Mouse (Mus musculus): ENCODE measurements around the gene Iqgap2. TPM values are rescaled to one million over a fixed set of nuclear protein-coding genes. Genes with fewer than 3 reads are reported as not detected.

The Iqgap2 gene
- total and polyA plus RNA-seq, 2 experiments from 2014 or later = 2.0 to 5.4 TPM

DNA sequence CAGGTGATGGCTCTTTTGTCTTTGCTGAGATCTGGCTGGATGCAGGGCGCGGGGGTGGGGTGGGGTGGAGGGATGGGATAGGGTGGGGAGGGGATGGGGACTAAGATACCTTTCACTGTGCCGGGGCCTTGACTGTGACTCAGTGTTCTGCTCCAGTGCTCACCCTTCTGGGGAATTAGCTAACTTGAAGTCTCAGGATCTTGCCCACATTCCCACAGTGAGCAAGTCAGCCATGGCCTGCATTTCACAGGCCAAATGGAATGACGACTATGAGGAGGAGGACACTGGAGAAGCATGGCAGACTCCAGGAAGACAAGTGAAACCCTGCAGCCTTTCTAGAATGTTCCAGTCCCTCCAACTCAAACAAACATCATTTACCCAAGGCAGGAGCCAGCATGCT lies 280.0 kb downstream of the Iqgap2 start:
- ATAC-seq (ENCODE audit: low FRiP score) (no peak), DNase-seq (ENCODE audit: low spot score) (no peak)
- Histone ChIP-seq H3K4me2 (ENCODE audit: low read depth, low read length, poor library complexity, severe bottlenecking) (no peak overlapping the region), H3K9me3 (ENCODE audit: low read length) (0 out of 2 replicates have a peak, but pooled peaks cover 3% of the 10 kb centered on the region), H3K36me3 (ENCODE audit: insufficient read depth, low read length) (no peaks in the 10 kb centered on the region), H3K9ac (replicated peaks; ENCODE audit: low read length, poor library complexity, severe bottlenecking) (no peak overlapping the region), H3K27me3 (ENCODE audit: insufficient read depth, low read length) (no peaks in the 10 kb centered on the region), H3K4me3 (ENCODE audit: low read depth, low read length) (no peak overlapping the region), H3K27ac (ENCODE audit: low read depth, low read length) (no peak overlapping the region), H3K4me1 (ENCODE audit: insufficient read depth, low read length) (no peaks in the 10 kb centered on the region)
- no peak for TF ChIP-seq CTCF (IDR thresholded peaks at IDR 0.05)
- 75% methylated on average over 4 of the region's 4 CpGs for WGBS

DNA sequence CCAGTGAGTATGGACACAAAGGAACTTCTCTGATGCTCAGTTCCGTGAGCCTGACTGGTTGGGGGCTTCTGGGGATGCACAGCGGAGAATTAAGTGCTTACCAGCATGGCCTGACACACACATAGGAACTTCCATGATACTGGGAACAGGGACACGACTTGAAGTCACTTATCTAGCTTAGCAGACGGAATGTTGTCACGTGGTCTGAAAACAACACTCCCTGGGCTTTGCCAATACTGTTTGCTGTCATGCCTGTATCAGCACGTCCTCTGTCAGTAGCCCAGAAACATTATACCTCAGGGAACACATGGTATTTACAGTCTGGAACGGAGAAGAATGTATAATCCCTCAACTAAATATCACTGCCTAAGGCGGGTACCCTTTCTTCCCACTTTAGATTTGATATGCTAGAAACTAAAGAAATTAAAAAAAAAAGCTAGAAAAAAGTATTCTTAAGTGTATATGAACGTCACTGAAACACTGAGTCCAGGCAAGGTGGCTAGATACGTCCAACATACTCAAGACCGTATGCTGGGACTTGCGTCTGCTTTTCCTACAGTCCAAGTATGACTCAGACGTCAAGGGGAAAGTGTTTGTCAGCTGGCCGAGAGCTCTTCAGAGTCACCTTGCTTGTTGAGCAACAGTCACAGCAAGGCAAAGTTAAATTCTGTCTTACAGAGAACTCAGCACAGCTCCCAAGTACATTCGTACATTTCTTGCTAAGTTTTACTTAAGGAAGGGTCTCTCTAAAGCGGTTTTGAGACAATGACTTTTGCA lies 280.7 kb downstream of the Iqgap2 start:
- 87% methylated on average over 16 of the region's 16 CpGs for WGBS
- H3K4me1 ChIP-seq (ENCODE audit: insufficient read depth, low read length) = no peaks in the 10 kb centered on the region
- no peak overlapping the region for H3K27ac ChIP-seq (ENCODE audit: low read depth, low read length)
- TF ChIP-seq CTCF (IDR thresholded peaks at IDR 0.05) = no peak
- H3K27me3 ChIP-seq (ENCODE audit: insufficient read depth, low read length) = no peaks in the 10 kb centered on the region
- H3K4me2 ChIP-seq (ENCODE audit: low read depth, low read length, poor library complexity, severe bottlenecking) = no peak overlapping the region
- H3K9ac ChIP-seq (replicated peaks; ENCODE audit: low read length, poor library complexity, severe bottlenecking) = no peak overlapping the region
- no peaks in the 10 kb centered on the region for H3K36me3 ChIP-seq (ENCODE audit: insufficient read depth, low read length)
- no peak overlapping the region for H3K4me3 ChIP-seq (ENCODE audit: low read depth, low read length)
- DNase-seq (ENCODE audit: low spot score) (no peak), ATAC-seq (ENCODE audit: low FRiP score) (no peak)
- H3K9me3 ChIP-seq (ENCODE audit: low read length) = 0 out of 2 replicates have a peak, but pooled peaks cover 3% of the 10 kb centered on the region

GRCm38 (mm10) chr13:95609088-95609420 lies 282.7 kb downstream of the Iqgap2 start:
- DNase-seq (ENCODE audit: low spot score) = no peak
- 93% methylated on average over 2 of the region's 2 CpGs for WGBS
- no peak for ATAC-seq (ENCODE audit: low FRiP score)

DNA sequence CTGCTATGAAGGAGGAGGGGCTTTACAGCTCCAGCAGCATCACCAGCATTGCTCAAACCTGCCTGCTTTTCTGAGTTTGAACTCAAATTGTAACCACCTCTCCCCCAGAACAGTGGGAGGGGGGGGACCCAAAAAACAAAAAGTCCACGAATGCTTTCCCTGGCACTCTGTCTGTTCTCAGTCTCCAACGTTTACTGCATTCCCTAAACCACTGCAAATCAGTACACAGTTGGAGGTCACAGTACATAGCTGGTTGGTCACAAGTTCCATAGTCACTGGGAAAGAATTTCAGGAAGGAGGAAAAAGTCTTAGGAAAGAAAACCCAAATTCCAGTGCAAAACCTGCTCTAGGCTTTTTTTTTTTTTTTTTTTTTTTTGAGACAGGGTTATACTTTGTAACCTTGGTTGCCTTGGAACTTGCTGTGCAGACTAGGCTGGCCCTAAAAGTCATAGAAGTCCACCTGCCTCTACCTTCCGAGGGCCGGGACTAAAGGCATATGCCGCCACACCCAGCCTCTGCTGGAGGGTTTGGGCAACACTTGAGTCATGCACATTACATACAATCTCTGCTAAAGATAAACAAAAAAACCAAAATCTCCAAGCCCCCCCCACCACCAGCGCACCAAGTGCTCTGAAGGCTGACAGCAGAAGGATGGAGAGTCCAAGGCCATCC lies 283.2 kb downstream of the Iqgap2 start:
- no peak overlapping the region for H3K4me2 ChIP-seq (ENCODE audit: low read depth, low read length, poor library complexity, severe bottlenecking)
- H3K4me1 ChIP-seq (ENCODE audit: insufficient read depth, low read length) = no peaks in the 10 kb centered on the region
- H3K27ac ChIP-seq (ENCODE audit: low read depth, low read length) = no peak overlapping the region
- H3K9ac ChIP-seq (replicated peaks; ENCODE audit: low read length, poor library complexity, severe bottlenecking) = no peak overlapping the region
- DNase-seq (ENCODE audit: low spot score) (no peak), ATAC-seq (ENCODE audit: low FRiP score) (no peak)
- peaks cover 12% of the 10 kb centered on the region for H3K36me3 ChIP-seq (ENCODE audit: insufficient read depth, low read length)
- TF ChIP-seq CTCF (IDR thresholded peaks at IDR 0.05) = no peak
- H3K4me3 ChIP-seq (ENCODE audit: low read depth, low read length) = no peak overlapping the region
- 0 out of 2 replicates have a peak, but pooled peaks cover 3% of the 10 kb centered on the region for H3K9me3 ChIP-seq (ENCODE audit: low read length)
- 94% methylated on average over 6 of the region's 6 CpGs for WGBS
- no peaks in the 10 kb centered on the region for H3K27me3 ChIP-seq (ENCODE audit: insufficient read depth, low read length)

More at GRCm38 (mm10) chr13:95609088-95609420, 282.7 kb downstream of the Iqgap2 start:
- H3K27me3 ChIP-seq (ENCODE audit: insufficient read depth, low read length) = no peaks in the 10 kb centered on the region
- peaks cover 6% of the 10 kb centered on the region for H3K36me3 ChIP-seq (ENCODE audit: insufficient read depth, low read length)
- no peak for TF ChIP-seq CTCF (IDR thresholded peaks at IDR 0.05)
- no peaks in the 10 kb centered on the region for H3K4me1 ChIP-seq (ENCODE audit: insufficient read depth, low read length)
- H3K27ac ChIP-seq (ENCODE audit: low read depth, low read length) = no peak overlapping the region
- 0 out of 2 replicates have a peak, but pooled peaks cover 3% of the 10 kb centered on the region for H3K9me3 ChIP-seq (ENCODE audit: low read length)
- H3K9ac ChIP-seq (replicated peaks; ENCODE audit: low read length, poor library complexity, severe bottlenecking) = no peak overlapping the region
- no peak overlapping the region for H3K4me3 ChIP-seq (ENCODE audit: low read depth, low read length)
- H3K4me2 ChIP-seq (ENCODE audit: low read depth, low read length, poor library complexity, severe bottlenecking) = no peak overlapping the region

DNA sequence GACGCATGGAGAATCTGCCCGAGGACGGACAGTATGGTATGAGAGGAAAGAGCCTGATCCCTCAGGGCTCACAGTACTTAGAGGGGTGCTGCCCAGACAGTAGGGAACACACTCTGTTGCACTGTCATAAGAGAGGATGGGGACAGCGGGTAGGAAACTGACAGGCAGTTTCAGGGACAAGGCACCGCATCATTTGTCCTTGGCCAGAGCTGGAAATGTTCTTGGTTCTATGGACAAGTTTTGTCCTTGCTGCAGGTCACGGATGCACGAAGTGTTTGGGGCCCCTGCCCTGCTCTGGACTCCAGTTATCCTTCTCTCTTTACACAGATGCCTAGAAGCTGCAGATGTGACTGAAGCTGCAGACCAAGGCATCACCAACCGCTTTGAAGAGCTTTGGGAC lies 284.7 kb downstream of the Iqgap2 start:
- H3K36me3 ChIP-seq (ENCODE audit: insufficient read depth, low read length) = peaks cover 19% of the 10 kb centered on the region
- H3K4me3 ChIP-seq (ENCODE audit: low read depth, low read length) = no peak overlapping the region
- H3K4me1 ChIP-seq (ENCODE audit: insufficient read depth, low read length) = no peaks in the 10 kb centered on the region
- ATAC-seq (ENCODE audit: low FRiP score) (no peak), DNase-seq (ENCODE audit: low spot score) (no peak)
- H3K9me3 ChIP-seq (ENCODE audit: low read length) = 0 out of 2 replicates have a peak, but pooled peaks cover 3% of the 10 kb centered on the region
- no peak overlapping the region for H3K27ac ChIP-seq (ENCODE audit: low read depth, low read length)
- no peak overlapping the region for H3K9ac ChIP-seq (replicated peaks; ENCODE audit: low read length, poor library complexity, severe bottlenecking)
- 98% methylated on average over 8 of the region's 8 CpGs for WGBS
- H3K27me3 ChIP-seq (ENCODE audit: insufficient read depth, low read length) = no peaks in the 10 kb centered on the region
- TF ChIP-seq CTCF (IDR thresholded peaks at IDR 0.05) = no peak
- H3K4me2 ChIP-seq (ENCODE audit: low read depth, low read length, poor library complexity, severe bottlenecking) = no peak overlapping the region

DNA sequence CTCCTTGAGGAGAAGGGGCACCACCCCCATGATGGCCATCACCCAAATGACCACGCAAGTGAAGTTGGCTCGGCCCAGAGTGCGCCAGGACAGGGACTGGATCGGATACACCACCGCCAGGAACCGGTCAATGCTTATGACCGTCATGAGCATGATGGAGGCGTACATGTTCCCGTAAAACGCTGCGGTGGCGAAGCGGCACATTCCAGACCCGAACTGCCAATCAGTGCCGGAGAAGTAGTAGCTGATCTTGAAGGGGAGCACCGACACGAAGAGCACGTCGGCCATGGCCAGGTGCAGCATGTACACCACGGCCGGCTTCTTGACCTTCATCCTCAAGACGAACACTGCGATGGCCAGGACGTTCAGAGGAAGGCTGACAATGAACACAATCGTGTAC lies 287.4 kb downstream of the Iqgap2 start:
- H3K9ac ChIP-seq (replicated peaks; ENCODE audit: low read length, poor library complexity, severe bottlenecking) = no peak overlapping the region
- DNase-seq (ENCODE audit: low spot score) = no peak
- no peak overlapping the region for H3K4me2 ChIP-seq (ENCODE audit: low read depth, low read length, poor library complexity, severe bottlenecking)
- H3K4me3 ChIP-seq (ENCODE audit: low read depth, low read length) = no peak overlapping the region
- H3K4me1 ChIP-seq (ENCODE audit: insufficient read depth, low read length) = no peaks in the 10 kb centered on the region
- ATAC-seq (ENCODE audit: low FRiP score) = no peak
- 98% methylated on average over 25 of the region's 25 CpGs for WGBS
- no peak for TF ChIP-seq CTCF (IDR thresholded peaks at IDR 0.05)
- H3K36me3 ChIP-seq (ENCODE audit: insufficient read depth, low read length) = peaks cover 23% of the 10 kb centered on the region
- H3K27ac ChIP-seq (ENCODE audit: low read depth, low read length) = no peak overlapping the region
- no peaks in the 10 kb centered on the region for H3K27me3 ChIP-seq (ENCODE audit: insufficient read depth, low read length)
- H3K9me3 ChIP-seq (ENCODE audit: low read length) = 0 out of 2 replicates have a peak, but pooled peaks cover 3% of the 10 kb centered on the region
